Mouse (Mus musculus) spleen, adult 2 months (tissue): ENCODE results near the gene Llph.

Source experiments
- CTCF ChIP-seq: fragments of 200-500 bp; IDR thresholded peaks from 2 replicates; pipeline ENCODE4 v1.5.1; 2011; ENCODE audit warnings: mild to moderate bottlenecking, inconsistent platforms; ENCODE audit not compliant: insufficient read depth, insufficient read length, insufficient replicate concordance; ENCODE audit errors: extremely low read depth
- POLR2A ChIP-seq: fragments of 200-500 bp; IDR thresholded peaks from 2 replicates; pipeline ENCODE4 v1.6.1; 2011; ENCODE audit warnings: low read depth, low read length, inconsistent platforms

GRCm38 (mm10) chr10:120208575-120209538, 18.0 kb upstream of the Llph start:
- TF ChIP-seq POLR2A (peak; percentile 44; the same call in 1 of the 2 replicates), CTCF (0 out of 2 replicates have a peak, but pooled peaks have one; percentile 14)
